Mouse (Mus musculus) limb, embryonic 10.5 days (tissue): ENCODE measurements around the gene Antxr1. TPM values are rescaled to one million over a fixed set of nuclear protein-coding genes. Genes with fewer than 3 reads are reported as not detected.

Source experiments
- DNase-seq: peaks from one replicate; pipeline ENCODE4 v3.0.0-alpha.2; 2017; ENCODE audit warnings: low spot score
- H3K27ac ChIP-seq: fragments of 300-500 bp; sonication (generic); 2 replicates; pipeline ENCODE4 v1.5.1; 2016; ENCODE audit warnings: mild to moderate bottlenecking
- H3K27me3 ChIP-seq: fragments of 300-500 bp; sonication (generic); 2 replicates; pipeline ENCODE4 v1.6.1; 2016; ENCODE audit warnings: low read depth, mild to moderate bottlenecking; ENCODE audit not compliant: poor library complexity, severe bottlenecking
- H3K36me3 ChIP-seq: fragments of 300-500 bp; sonication (generic); 2 replicates; pipeline ENCODE4 v1.6.1; 2016; ENCODE audit warnings: mild to moderate bottlenecking, moderate library complexity
- H3K4me1 ChIP-seq: fragments of 300-500 bp; sonication (generic); 2 replicates; pipeline ENCODE4 v1.6.1; 2016
- H3K4me3 ChIP-seq: fragments of 300-500 bp; sonication (generic); 2 replicates; pipeline ENCODE4 v1.5.1; 2016; ENCODE audit warnings: mild to moderate bottlenecking, moderate library complexity
- H3K9me3 ChIP-seq: fragments of 300-500 bp; sonication (generic); replicated peaks from 2 replicates; pipeline ENCODE4 v1.6.1; 2016; ENCODE audit warnings: mild to moderate bottlenecking
- WGBS: fragments of 180-500 bp; shearing (Covaris S2); methylation state at CpG from one replicate; pipeline ENCODE4 v1.1.7; 2016; 5-methylcytosine and 5-hydroxymethylcytosine counted together
- polyA plus RNA-seq: library from polyadenylated mRNA; unstranded; fragments of >200 nt; fragmentation: Nextera tagmentation; extraction: Ambion mirVana; gene quantifications from 2 replicates; pipeline ENCODE4 v1.2.1, GENCODE M21; 2016

Gene Antxr1
- polyA plus RNA-seq, 1 experiment from 2014 or later = 9.5 TPM

GRCm38 (mm10) chr6:87281771-87282170 lies 53.9 kb downstream of the Antxr1 start:
- H3K4me1 ChIP-seq = peaks cover 27% of the 10 kb centered on the region
- no peak overlapping the region for H3K4me3 ChIP-seq
- no peaks in the 10 kb centered on the region for H3K9me3 ChIP-seq
- no peak for DNase-seq
- H3K27me3 ChIP-seq = no peaks in the 10 kb centered on the region
- WGBS = 93% methylated on average over 4 of the region's 4 CpGs
- H3K27ac ChIP-seq = no peak overlapping the region
- H3K36me3 ChIP-seq = peaks cover 57% of the 10 kb centered on the region

GRCm38 (mm10) chr6:87278151-87278550 lies 57.5 kb downstream of the Antxr1 start:
- DNase-seq = no peak
- H3K27ac ChIP-seq = peak overlapping the region; percentile 64; the same call in 1 of the 2 replicates
- no peak overlapping the region for H3K4me3 ChIP-seq
- no peaks in the 10 kb centered on the region; the same call in 1 of the 2 replicates for H3K9me3 ChIP-seq
- H3K27me3 ChIP-seq = no peaks in the 10 kb centered on the region
- H3K36me3 ChIP-seq = peaks cover 51% of the 10 kb centered on the region
- H3K4me1 ChIP-seq = peaks cover 38% of the 10 kb centered on the region
- WGBS = 78% methylated on average over 5 of the region's 5 CpGs

GRCm38 (mm10) chr6:87277527-87277926 lies 58.1 kb downstream of the Antxr1 start:
- H3K27ac ChIP-seq = peak overlapping the region; percentile 64
- no peaks in the 10 kb centered on the region; the same call in 1 of the 2 replicates for H3K9me3 ChIP-seq
- peaks cover 44% of the 10 kb centered on the region for H3K36me3 ChIP-seq
- H3K27me3 ChIP-seq = no peaks in the 10 kb centered on the region
- no peak overlapping the region for H3K4me3 ChIP-seq
- 45% methylated on average over 3 of the region's 3 CpGs for WGBS
- DNase-seq = no peak
- H3K4me1 ChIP-seq = peaks cover 44% of the 10 kb centered on the region

- Histone ChIP-seq H3K27ac (peak overlapping the region; percentile 64), H3K36me3 (peaks cover 39% of the 10 kb centered on the region), H3K9me3 (no peaks in the 10 kb centered on the region; the same call in 1 of the 2 replicates), H3K4me1 (peaks cover 50% of the 10 kb centered on the region), H3K27me3 (no peaks in the 10 kb centered on the region), H3K4me3 (no peak overlapping the region)
- DNase-seq = no peak
- WGBS = 90% methylated on average over 7 of the region's 7 CpGs
Observed at GRCm38 (mm10) chr6:87276941-87277340, 58.7 kb downstream of the Antxr1 start.

GRCm38 (mm10) chr6:87274779-87275178 lies 60.8 kb downstream of the Antxr1 start:
- WGBS = 96% methylated on average over 5 of the region's 5 CpGs
- H3K4me1 ChIP-seq = peaks cover 64% of the 10 kb centered on the region
- DNase-seq = no peak

GRCm38 (mm10) chr6:87273791-87274190 lies 61.8 kb downstream of the Antxr1 start:
- WGBS = 78% methylated on average over 3 of the region's 3 CpGs
- Histone ChIP-seq H3K9me3 (no peaks in the 10 kb centered on the region; the same call in 1 of the 2 replicates), H3K27me3 (no peaks in the 10 kb centered on the region)

More at GRCm38 (mm10) chr6:87274779-87275178, 60.8 kb downstream of the Antxr1 start:
- Histone ChIP-seq H3K4me3 (no peak overlapping the region), H3K27ac (no peak overlapping the region), H3K27me3 (no peaks in the 10 kb centered on the region), H3K36me3 (peaks cover 37% of the 10 kb centered on the region), H3K9me3 (no peaks in the 10 kb centered on the region; the same call in 1 of the 2 replicates)

GRCm38 (mm10) chr6:87273141-87273540 lies 62.5 kb downstream of the Antxr1 start:
- 84% methylated on average over 4 of the region's 4 CpGs for WGBS
- H3K27me3 ChIP-seq = no peaks in the 10 kb centered on the region
- peaks cover 61% of the 10 kb centered on the region for H3K4me1 ChIP-seq
- H3K36me3 ChIP-seq = peaks cover 44% of the 10 kb centered on the region
- DNase-seq = no peak
- H3K9me3 ChIP-seq = no peaks in the 10 kb centered on the region; the same call in 1 of the 2 replicates
- H3K4me3 ChIP-seq = no peak overlapping the region
- H3K27ac ChIP-seq = peak overlapping the region; percentile 72

More at GRCm38 (mm10) chr6:87273791-87274190, 61.8 kb downstream of the Antxr1 start:
- Histone ChIP-seq H3K36me3 (peaks cover 38% of the 10 kb centered on the region), H3K27ac (0 out of 2 replicates have a peak overlapping the region, but pooled peaks have one; percentile 17), H3K4me3 (no peak overlapping the region), H3K4me1 (peaks cover 67% of the 10 kb centered on the region)
- DNase-seq = no peak

- H3K27ac ChIP-seq = peak overlapping the region; percentile 72
- whole genome bisulfite sequencing = 53% methylated on average over 2 of the region's 2 CpGs
- no peak overlapping the region for H3K4me3 ChIP-seq
- H3K36me3 ChIP-seq = peaks cover 50% of the 10 kb centered on the region
- DNase-seq = peak; percentile 40
- H3K4me1 ChIP-seq = peaks cover 51% of the 10 kb centered on the region
- H3K9me3 ChIP-seq = no peaks in the 10 kb centered on the region; the same call in 1 of the 2 replicates
- H3K27me3 ChIP-seq = no peaks in the 10 kb centered on the region
Observed at GRCm38 (mm10) chr6:87272202-87272601, 63.4 kb downstream of the Antxr1 start.

DNA sequence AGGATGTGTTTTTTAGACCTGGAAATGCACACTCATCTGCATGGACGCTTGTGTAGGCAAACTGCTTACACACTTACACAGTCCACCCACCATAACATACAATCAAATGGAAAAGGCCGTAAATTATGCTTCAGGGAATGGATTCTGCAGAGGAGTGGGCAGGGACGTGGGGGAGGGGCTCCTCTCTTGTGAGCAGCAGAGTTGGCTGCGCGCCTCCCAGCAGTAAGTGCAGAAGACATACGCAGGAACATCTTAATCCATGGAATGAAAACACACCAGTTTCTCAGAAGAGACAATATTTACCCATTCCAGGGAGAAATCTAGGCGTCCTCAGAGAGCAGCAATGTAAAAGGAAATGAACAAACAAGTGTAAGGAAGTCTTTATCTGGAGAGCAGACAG lies 65.2 kb downstream of the Antxr1 start:
- no peaks in the 10 kb centered on the region for H3K27me3 ChIP-seq
- H3K4me1 ChIP-seq = peaks cover 44% of the 10 kb centered on the region
- 45% methylated on average over 7 of the region's 7 CpGs for WGBS
- H3K36me3 ChIP-seq = peaks cover 43% of the 10 kb centered on the region
- no peaks in the 10 kb centered on the region; the same call in 1 of the 2 replicates for H3K9me3 ChIP-seq
- H3K4me3 ChIP-seq = no peak overlapping the region
- H3K27ac ChIP-seq = no peak overlapping the region
- DNase-seq = peak; percentile 46

DNA sequence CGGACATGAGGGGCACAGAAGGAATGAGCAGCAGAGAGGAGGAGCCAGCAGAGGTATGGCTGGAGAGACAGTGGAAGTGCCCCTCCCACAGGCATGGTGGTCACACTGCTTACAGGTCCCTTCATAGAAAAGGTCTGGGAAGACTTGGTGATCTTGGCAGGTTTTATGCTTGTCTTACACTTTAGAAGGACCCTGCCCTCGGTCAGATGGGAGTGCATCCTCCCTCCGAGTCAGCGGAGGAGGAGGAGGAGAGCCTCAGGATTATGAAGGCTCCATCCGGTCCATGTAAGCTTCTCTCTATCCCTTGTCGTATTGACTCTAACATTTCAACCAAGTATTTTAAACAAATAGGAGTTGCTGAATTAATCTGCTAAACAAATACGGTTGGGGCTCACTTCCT lies 65.7 kb downstream of the Antxr1 start:
- Histone ChIP-seq H3K27ac (peak overlapping the region; percentile 61; the same call in 1 of the 2 replicates), H3K36me3 (peaks cover 41% of the 10 kb centered on the region), H3K9me3 (no peaks in the 10 kb centered on the region; the same call in 1 of the 2 replicates), H3K4me1 (peaks cover 47% of the 10 kb centered on the region), H3K27me3 (no peaks in the 10 kb centered on the region), H3K4me3 (no peak overlapping the region)
- no peak for DNase-seq
- WGBS = 82% methylated on average over 7 of the region's 7 CpGs

- Histone ChIP-seq H3K4me3 (no peak overlapping the region), H3K27ac (no peak overlapping the region), H3K4me1 (peaks cover 4% of the 10 kb centered on the region; the same call in 1 of the 2 replicates), H3K9me3 (no peaks in the 10 kb centered on the region), H3K27me3 (no peaks in the 10 kb centered on the region), H3K36me3 (peaks cover 47% of the 10 kb centered on the region)
- 55% methylated on average over 2 of the region's 2 CpGs for WGBS
- DNase-seq = no peak
Observed at GRCm38 (mm10) chr6:87262666-87263065, 73.0 kb downstream of the Antxr1 start.

GRCm38 (mm10) chr6:87258976-87259375 lies 76.6 kb downstream of the Antxr1 start:
- H3K27ac ChIP-seq = no peak overlapping the region
- DNase-seq = no peak
- no peaks in the 10 kb centered on the region for H3K27me3 ChIP-seq
- H3K36me3 ChIP-seq = peaks cover 50% of the 10 kb centered on the region
- H3K4me1 ChIP-seq = peaks cover 12% of the 10 kb centered on the region; the same call in 1 of the 2 replicates
- WGBS = 87% methylated on average over 5 of the region's 5 CpGs
- H3K4me3 ChIP-seq = no peak overlapping the region
- H3K9me3 ChIP-seq = no peaks in the 10 kb centered on the region

DNA sequence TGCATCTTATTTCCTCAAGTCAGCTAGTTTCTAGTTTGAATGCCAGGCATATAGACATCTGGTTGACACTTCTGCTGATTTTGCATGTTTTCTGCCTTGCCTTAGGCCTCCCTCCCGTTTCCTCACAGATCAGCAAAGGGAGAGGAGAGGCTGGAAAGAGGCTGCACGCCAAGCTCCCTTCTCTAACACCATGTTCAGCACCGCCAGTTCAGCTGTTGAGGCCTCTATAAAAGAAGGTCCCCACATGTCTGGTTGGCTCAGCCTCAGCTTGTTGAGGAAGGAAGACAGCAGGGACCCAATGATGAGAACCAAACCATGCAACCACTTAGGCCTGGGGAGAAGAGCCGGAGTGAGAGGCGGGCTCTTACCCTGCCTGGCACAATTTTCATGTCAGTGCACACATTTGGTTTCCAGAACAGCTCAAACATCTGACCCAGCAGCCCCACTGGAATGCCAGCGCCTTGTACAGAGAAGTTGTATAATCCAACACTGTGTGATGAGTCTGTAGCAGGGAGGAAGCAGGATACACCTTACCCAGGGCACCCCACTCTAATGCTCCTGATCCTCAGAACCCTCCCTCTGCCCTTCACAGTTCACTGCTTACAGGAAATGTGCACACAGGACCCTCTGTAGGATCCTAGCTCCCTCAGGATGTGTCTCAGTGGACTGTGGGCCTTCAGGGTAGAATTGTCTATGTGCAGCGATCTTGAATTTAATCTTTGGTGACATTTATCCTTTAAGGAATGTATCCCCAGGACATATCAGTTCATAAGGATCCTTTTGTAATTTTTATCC lies 77.4 kb downstream of the Antxr1 start:
- Histone ChIP-seq H3K36me3 (peaks cover 48% of the 10 kb centered on the region), H3K27me3 (no peaks in the 10 kb centered on the region), H3K4me3 (no peak overlapping the region), H3K4me1 (peaks cover 12% of the 10 kb centered on the region; the same call in 1 of the 2 replicates), H3K27ac (no peak overlapping the region), H3K9me3 (no peaks in the 10 kb centered on the region)
- no peak for DNase-seq
- WGBS = 87% methylated on average over 7 of the region's 7 CpGs
